Mouse (Mus musculus) testis, adult 2 months (tissue): ENCODE measurements around the gene 1700001C19Rik. TPM values are rescaled to one million over a fixed set of nuclear protein-coding genes. Genes with fewer than 3 reads are reported as not detected.

ENCODE experiments used
- H3K27ac ChIP-seq: fragments of 200-500 bp; 2 replicates; pipeline ENCODE4 v1.5.1; 2012; ENCODE audit warnings: low read depth, low read length; ENCODE audit not compliant: control insufficient read depth, insufficient read depth
- H3K27me3 ChIP-seq: fragments of 200-500 bp; 2 replicates; pipeline ENCODE4 v1.6.1; 2012; ENCODE audit warnings: mild to moderate bottlenecking, low read length, moderate library complexity; ENCODE audit not compliant: control insufficient read depth, insufficient read depth
- H3K36me3 ChIP-seq: fragments of 200-500 bp; 2 replicates; pipeline ENCODE4 v1.6.1; 2012; ENCODE audit warnings: mild to moderate bottlenecking, low read length; ENCODE audit not compliant: control insufficient read depth, insufficient read depth
- H3K4me1 ChIP-seq: fragments of 200-500 bp; 2 replicates; pipeline ENCODE4 v1.6.1; 2012; ENCODE audit warnings: low read length; ENCODE audit not compliant: control insufficient read depth, insufficient read depth
- H3K4me3 ChIP-seq: fragments of 200-500 bp; 2 replicates; pipeline ENCODE4 v1.5.1; 2012; ENCODE audit warnings: low read depth, mild to moderate bottlenecking, low read length, moderate library complexity, mixed read lengths; ENCODE audit not compliant: control insufficient read depth
- CTCF ChIP-seq: fragments of 200-500 bp; IDR thresholded peaks from 2 replicates; pipeline ENCODE4 v1.5.1; 2012; ENCODE audit warnings: low read depth, mild to moderate bottlenecking, inconsistent platforms, low read length, moderate library complexity; ENCODE audit not compliant: control insufficient read depth, insufficient read depth, insufficient replicate concordance
- POLR2A ChIP-seq: fragments of 200-500 bp; IDR thresholded peaks from 2 replicates; pipeline ENCODE4 v1.6.1; 2012; ENCODE audit warnings: low read depth, mild to moderate bottlenecking, inconsistent platforms, low read length, moderate library complexity; ENCODE audit not compliant: control insufficient read depth
- polyA plus RNA-seq: library from polyadenylated mRNA; depleted of rRNA; stranded (reverse); fragments of >200 nt; gene quantifications from 2 replicates; pipeline ENCODE4 v1.2.3, GENCODE M21; 2012; rRNA removed

1700001C19Rik gene
- polyA plus RNA-seq, 1 experiment, result 576 TPM

GRCm38 (mm10) chr17:47368401-47369086 is 68.6 kb downstream of the 1700001C19Rik start, which contains the start of gene Mrps10:
TSS of gene Mrps10 (plus strand) at chr17:47368887.
- Histone ChIP-seq H3K27me3 (no peaks in the 10 kb centered on the region), H3K4me1 (peaks cover 3% of the 10 kb centered on the region), H3K36me3 (no peaks in the 10 kb centered on the region; the same call in 1 of the 2 replicates), H3K27ac (peak within 1 kb of the TSS; percentile 68), H3K4me3 (peak within 1 kb of the TSS; percentile 94)
- TF ChIP-seq POLR2A (peak; percentile 86), CTCF (no peak)

Other genes with a start within 250 kb of the 1700001C19Rik start
- 20.5 and 21.3 TPM in 2 replicates for gene Mrps10, start 68.5 kb downstream of the 1700001C19Rik start, polyA plus RNA-seq
- gene Guca1b, start 52.0 kb downstream of the 1700001C19Rik start, polyA plus RNA-seq, result 0.26 and 0.36 TPM in 2 replicates
- 10.1 and 15.0 TPM in 2 replicates for gene Guca1a, start 36.8 kb downstream of the 1700001C19Rik start, polyA plus RNA-seq
- 0.53 and 0.81 TPM in 2 replicates for gene AI661453, start 761 bp downstream of the 1700001C19Rik start, polyA plus RNA-seq
- 15.3 and 17.3 TPM in 2 replicates for gene Taf8, start 64.9 kb upstream of the 1700001C19Rik start, polyA plus RNA-seq
- gene Ccnd3, start 67.7 kb upstream of the 1700001C19Rik start, polyA plus RNA-seq, result 253 and 256 TPM in 2 replicates
- 16.3 and 17.6 TPM in 2 replicates for gene Bysl, start 174.1 kb upstream of the 1700001C19Rik start, polyA plus RNA-seq
- 13.4 and 17.0 TPM in 2 replicates for gene Med20, start 174.2 kb upstream of the 1700001C19Rik start, polyA plus RNA-seq
- 20.6 and 25.0 TPM in 2 replicates for gene Gm20517, start 174.2 kb upstream of the 1700001C19Rik start, polyA plus RNA-seq
- gene Usp49, start 193.3 kb upstream of the 1700001C19Rik start, polyA plus RNA-seq, result 67.0 and 80.5 TPM in 2 replicates